Mouse (Mus musculus): ENCODE data around the gene Smc4. TPM values are rescaled to one million over a fixed set of nuclear protein-coding genes. Genes with fewer than 3 reads are reported as not detected.

Smc4 gene
- 100 to 1,000 TPM; 394 to 401 TPM for polyA plus RNA-seq (2017; shearing (Covaris generic))

GRCm38 (mm10) chr3:69004437-69005337 lies at the start of gene Smc4, which contains the start of gene Ift80:
Smc4 (plus strand) TSS chr3:69004738.
Ift80 (minus strand) TSS chr3:69004570.
- ATAC-seq: peak; percentile 79

- ATAC-seq: no peak
Measured at GRCm38 (mm10) chr3:68956454-68956853, 48.1 kb upstream of the Smc4 start.

- ATAC-seq: no peak
Measured at GRCm38 (mm10) chr3:68957413-68957812, 47.1 kb upstream of the Smc4 start.

- ATAC-seq: no peak
Measured at GRCm38 (mm10) chr3:68964682-68965081, 39.9 kb upstream of the Smc4 start.

GRCm38 (mm10) chr3:68966527-68967285 lies 37.8 kb upstream of the Smc4 start:
- peak; percentile 2 for ATAC-seq

GRCm38 (mm10) chr3:68967404-68967803 lies 37.1 kb upstream of the Smc4 start:
- ATAC-seq: peak; percentile 67

GRCm38 (mm10) chr3:68969091-68969590 lies 35.4 kb upstream of the Smc4 start:
- ATAC-seq: peak; percentile 38

- ATAC-seq: peak; percentile 34
Measured at GRCm38 (mm10) chr3:68973574-68973973, 31.0 kb upstream of the Smc4 start.

GRCm38 (mm10) chr3:68974639-68975532 lies 29.7 kb upstream of the Smc4 start:
- ATAC-seq: peak; percentile 52

GRCm38 (mm10) chr3:68975533-68976490 lies 28.7 kb upstream of the Smc4 start:
- ATAC-seq: no peak

GRCm38 (mm10) chr3:68977696-68978095 lies 26.8 kb upstream of the Smc4 start:
- ATAC-seq: no peak

- ATAC-seq: no peak
Measured at GRCm38 (mm10) chr3:68979187-68979586, 25.4 kb upstream of the Smc4 start.

- peak; percentile 91 for ATAC-seq
Measured at GRCm38 (mm10) chr3:68980898-68981297, 23.6 kb upstream of the Smc4 start.

GRCm38 (mm10) chr3:68986550-68986949 lies 18.0 kb upstream of the Smc4 start:
- no peak for ATAC-seq

GRCm38 (mm10) chr3:69002781-69003180 lies 1.8 kb upstream of the Smc4 start:
- no peak for ATAC-seq

- no peak for ATAC-seq
Measured at GRCm38 (mm10) chr3:69004055-69004436, 492 bp upstream of the Smc4 start.

- peak; percentile 10 for ATAC-seq
Measured at GRCm38 (mm10) chr3:69005338-69006245, 1.1 kb downstream of the Smc4 start.

- no peak for ATAC-seq
Measured at GRCm38 (mm10) chr3:69006246-69006760, 1.8 kb downstream of the Smc4 start.

- ATAC-seq: no peak
Measured at GRCm38 (mm10) chr3:69008873-69009272, 4.3 kb downstream of the Smc4 start.

GRCm38 (mm10) chr3:69017181-69017580 lies 12.6 kb downstream of the Smc4 start:
- ATAC-seq: no peak

Measured in activated CD4-positive, CD25-positive, alpha-beta regulatory T cell, adult 4 months (primary cell).